Mouse (Mus musculus) CH12.LX (cell line): ENCODE results near the gene Nlrp6. TPM values are rescaled to one million over a fixed set of nuclear protein-coding genes. Genes with fewer than 3 reads are reported as not detected.

Source experiments
- DNase-seq: peaks from one replicate; pipeline ENCODE4 v3.0.0-alpha.2; 2013; ENCODE audit errors: extremely low read depth
- H3K27ac ChIP-seq: 2 replicates; pipeline ENCODE4 v1.5.1; 2012; ENCODE audit warnings: low read depth, mild to moderate bottlenecking, control low read depth, moderate library complexity; ENCODE audit not compliant: insufficient read depth
- H3K27me3 ChIP-seq: replicated peaks from 2 replicates; pipeline ENCODE3; 2012; ENCODE audit warnings: inconsistent platforms
- H3K36me3 ChIP-seq, 2 experiments: replicated peaks in 1 of 2; 2 replicates each; pipeline versions ENCODE3 to v1.6.1; 2012; ENCODE audit warnings: inconsistent platforms in 1 of 2, low read length in 1 of 2, mild to moderate bottlenecking in 1 of 2, mixed read lengths in 1 of 2, moderate library complexity in 1 of 2; ENCODE audit not compliant: control insufficient read depth in 1 of 2, insufficient read depth in 1 of 2
- H3K4me1 ChIP-seq, 2 experiments: 2 replicates each; pipeline ENCODE4 v1.6.1; 2012; ENCODE audit warnings: inconsistent platforms in 1 of 2, moderate library complexity in 1 of 2; ENCODE audit not compliant: insufficient read depth in 2 of 2, control insufficient read depth in 1 of 2
- H3K4me2 ChIP-seq: 2 replicates; pipeline ENCODE4 v1.6.1; 2012; ENCODE audit warnings: low read depth, mild to moderate bottlenecking, control low read depth; ENCODE audit not compliant: poor library complexity, insufficient read depth, severe bottlenecking
- H3K4me3 ChIP-seq, 3 experiments: fragments of 150-350 bp in 1 of 3; sonication (generic) in 1 of 3; replicated peaks in 1 of 3; 2 replicates each; pipeline versions ENCODE3 to v1.5.1; 2011 to 2012; ENCODE audit warnings: low read depth in 2 of 3, low read length in 2 of 3, mild to moderate bottlenecking in 2 of 3, moderate library complexity in 2 of 3, control low read depth in 1 of 3, improper control_type of control experiment in 1 of 3, inconsistent platforms in 1 of 3, mixed read lengths in 1 of 3; ENCODE audit not compliant: poor library complexity in 1 of 3
- H3K79me2 ChIP-seq: replicated peaks from 2 replicates; pipeline ENCODE4 v1.6.1; 2012; ENCODE audit warnings: mild to moderate bottlenecking, moderate library complexity; ENCODE audit not compliant: control insufficient read depth, poor library complexity, insufficient read depth, severe bottlenecking; ENCODE audit errors: extremely low read depth
- H3K9ac ChIP-seq: 2 replicates; pipeline ENCODE4 v1.6.1; 2012; ENCODE audit warnings: low read depth, mild to moderate bottlenecking, control low read depth, moderate library complexity; ENCODE audit not compliant: insufficient read depth
- H3K9me3 ChIP-seq: replicated peaks from 2 replicates; pipeline ENCODE3; 2012; ENCODE audit warnings: low read length, inconsistent platforms, mixed read lengths
- BHLHE40 ChIP-seq: IDR thresholded peaks from 2 replicates; pipeline ENCODE4 v1.6.1; 2011; ENCODE audit warnings: mild to moderate bottlenecking, low read depth, low read length, improper control_type of control experiment
- CHD1 ChIP-seq: IDR thresholded peaks from 2 replicates; pipeline ENCODE4 v1.6.1; 2012; ENCODE audit warnings: low read depth, low read length, improper control_type of control experiment, inconsistent platforms
- CHD2 ChIP-seq: IDR thresholded peaks from 2 replicates; pipeline ENCODE4 v1.6.1; 2011; ENCODE audit warnings: low read length, improper control_type of control experiment
- CTCF ChIP-seq, 2 experiments: IDR thresholded peaks in 1 of 2; conservative IDR thresholded peaks in 1 of 2; 2 replicates each; pipeline ENCODE4 v1.5.1; 2011 to 2012; ENCODE audit warnings: low read depth in 2 of 2, low read length in 2 of 2, improper control_type of control experiment in 1 of 2, inconsistent platforms in 1 of 2, mild to moderate bottlenecking in 1 of 2, moderate library complexity in 1 of 2
- ELF1 ChIP-seq: IDR thresholded peaks from 2 replicates; pipeline ENCODE4 v1.6.1; 2014; ENCODE audit warnings: low read depth, mild to moderate bottlenecking, inconsistent platforms, low read length, improper control_type of control experiment
- EP300 ChIP-seq: IDR thresholded peaks from 2 replicates; pipeline ENCODE4 v1.6.1; 2011; ENCODE audit warnings: low read length, improper control_type of control experiment
- GABPA ChIP-seq: IDR thresholded peaks from 2 replicates; pipeline ENCODE4 v1.6.1; 2012; ENCODE audit warnings: low read depth, low read length, improper control_type of control experiment, inconsistent platforms; ENCODE audit not compliant: insufficient replicate concordance
- HCFC1 ChIP-seq: IDR thresholded peaks from 2 replicates; pipeline ENCODE4 v1.6.1; 2012; ENCODE audit warnings: low read depth, mild to moderate bottlenecking, inconsistent platforms, low read length, improper control_type of control experiment
- IRF4 ChIP-seq: IDR thresholded peaks from 2 replicates; pipeline ENCODE4 v1.6.1; 2014; ENCODE audit warnings: low read depth, mild to moderate bottlenecking, inconsistent platforms, low read length, improper control_type of control experiment
- JUN ChIP-seq: IDR thresholded peaks from 2 replicates; pipeline ENCODE4 v1.6.1; 2011; ENCODE audit warnings: low read depth, mild to moderate bottlenecking, low read length, improper control_type of control experiment, moderate library complexity; ENCODE audit not compliant: insufficient read depth
- KAT2A ChIP-seq: IDR thresholded peaks from 2 replicates; pipeline ENCODE4 v1.6.1; 2012; ENCODE audit warnings: low read length, improper control_type of control experiment, inconsistent platforms; ENCODE audit not compliant: insufficient replicate concordance
- MAX ChIP-seq: IDR thresholded peaks from 2 replicates; pipeline ENCODE4 v1.6.1; 2011; ENCODE audit warnings: low read length, improper control_type of control experiment
- MEF2A ChIP-seq: IDR thresholded peaks from 2 replicates; pipeline ENCODE4 v1.6.1; 2014; ENCODE audit warnings: low read depth, mild to moderate bottlenecking, inconsistent platforms, low read length, improper control_type of control experiment, borderline replicate concordance
- MXI1 ChIP-seq: IDR thresholded peaks from 2 replicates; pipeline ENCODE4 v1.6.1; 2011; ENCODE audit warnings: mild to moderate bottlenecking, low read depth, low read length, improper control_type of control experiment
- NELFE ChIP-seq: IDR thresholded peaks from 2 replicates; pipeline ENCODE4 v1.6.1; 2011; ENCODE audit warnings: low read depth, low read length, improper control_type of control experiment
- NRF1 ChIP-seq: IDR thresholded peaks from 2 replicates; pipeline ENCODE4 v1.6.1; 2014; ENCODE audit warnings: low read depth, mild to moderate bottlenecking, inconsistent platforms, low read length, improper control_type of control experiment, moderate library complexity
- PAX5 ChIP-seq: IDR thresholded peaks from 2 replicates; pipeline ENCODE4 v1.6.1; 2012; ENCODE audit warnings: low read length, inconsistent platforms, mixed read lengths
- POLR2A ChIP-seq: IDR thresholded peaks from 2 replicates; pipeline ENCODE4 v1.6.1; 2011; ENCODE audit warnings: low read depth, mild to moderate bottlenecking, improper control_type of control experiment, low read length
- POLR2AphosphoS2 ChIP-seq: IDR thresholded peaks from 2 replicates; pipeline ENCODE4 v1.6.1; 2011; ENCODE audit warnings: low read depth, low read length, improper control_type of control experiment
- RAD21 ChIP-seq: IDR thresholded peaks from 2 replicates; pipeline ENCODE4 v1.6.1; 2011; ENCODE audit warnings: low read depth, mild to moderate bottlenecking, low read length, improper control_type of control experiment, moderate library complexity
- SIN3A ChIP-seq: IDR thresholded peaks from 2 replicates; pipeline ENCODE4 v1.6.1; 2012; ENCODE audit warnings: low read length, improper control_type of control experiment, inconsistent platforms
- SMC3 ChIP-seq: IDR thresholded peaks from 2 replicates; pipeline ENCODE4 v1.6.1; 2011; ENCODE audit warnings: low read depth, low read length, improper control_type of control experiment
- TBP ChIP-seq: conservative IDR thresholded peaks from 2 replicates; pipeline ENCODE4 v1.6.1; 2011; ENCODE audit warnings: low read depth, low read length, improper control_type of control experiment
- UBTF ChIP-seq: IDR thresholded peaks from 2 replicates; pipeline ENCODE4 v1.6.1; 2012; ENCODE audit warnings: low read depth, mild to moderate bottlenecking, inconsistent platforms, low read length, improper control_type of control experiment, moderate library complexity
- USF1 ChIP-seq: IDR thresholded peaks from 2 replicates; pipeline ENCODE4 v1.6.1; 2014; ENCODE audit warnings: low read depth, mild to moderate bottlenecking, inconsistent platforms, low read length, improper control_type of control experiment
- USF2 ChIP-seq: conservative IDR thresholded peaks from 2 replicates; pipeline ENCODE4 v1.6.1; 2011; ENCODE audit warnings: low read depth, low read length, improper control_type of control experiment
- ZC3H11A ChIP-seq: IDR thresholded peaks from 2 replicates; pipeline ENCODE4 v1.6.1; 2012; ENCODE audit warnings: low read depth, mild to moderate bottlenecking, inconsistent platforms, low read length, improper control_type of control experiment
- ZKSCAN1 ChIP-seq: IDR thresholded peaks from 2 replicates; pipeline ENCODE4 v1.6.1; 2012; ENCODE audit warnings: low read depth, inconsistent platforms, low read length, improper control_type of control experiment, borderline replicate concordance
- ZNF384 ChIP-seq: IDR thresholded peaks from 2 replicates; pipeline ENCODE4 v1.6.1; 2012; ENCODE audit warnings: low read depth, low read length, improper control_type of control experiment, inconsistent platforms
- dilution Hi-C: fragments of 300-500 bp; cut with MboI; formaldehyde crosslinking; loops from 2 replicates; pipeline ENCODE4 v1.14.3; 2020; ENCODE audit warnings: low sequenced_read_pairs; ENCODE audit not compliant: extremely low pct_unique_long_range_greater_than_20kb, extremely low pct_ligation_motif_present
- in situ Hi-C: fragments of 300-500 bp; cut with MboI; formaldehyde crosslinking; loops from 3 replicates; pipeline ENCODE4 v1.14.3; 2019; ENCODE audit warnings: low sequenced_read_pairs, low pct_ligation_motif_present, low pct_unique_long_range_greater_than_20kb, mixed read lengths
- polyA plus RNA-seq: library from polyadenylated mRNA; unstranded; fragments of >175 nt; gene quantifications from 2 replicates; pipeline ENCODE4 v1.2.1, GENCODE M21; 2012; ENCODE audit warnings: low read depth; ENCODE audit not compliant: insufficient read length
- total RNA-seq, 2 experiments: library from RNA; depleted of rRNA; stranded (reverse); fragments of 300-350 nt in 1 of 2; fragments of >200 nt in 1 of 2; gene quantifications; 2 replicates each; pipeline ENCODE4 v1.2.3; 2012 to 2014

Nlrp6 gene
- total and polyA plus RNA-seq, 3 experiments: 0.14 to 0.21 TPM; not detected in 1

GRCm38 (mm10) chr7:140971479-140972171, 50.9 kb downstream of the Nlrp6 start:
- Histone ChIP-seq H3K27ac (no peak overlapping the region), H3K27me3 (no peaks in the 10 kb centered on the region), H3K9me3 (no peaks in the 10 kb centered on the region), H3K4me2 (no peak overlapping the region), H3K36me3 (no peaks in the 10 kb centered on the region), H3K4me1 (peaks cover 18 to 70% of the 10 kb centered on the region in 2 experiments), H3K4me3 (no peak overlapping the region)
- peak; percentile 31 for DNase-seq
- dilution Hi-C loops: no loop called here
- TF ChIP-seq EP300: peak; percentile 30; the same call in 1 of the 2 replicates
- no peak for TF ChIP-seq NRF1
- TF ChIP-seq SIN3A: no peak
- TF ChIP-seq IRF4: peak; percentile 30; the same call in 1 of the 2 replicates
- peak; percentile 73 for TF ChIP-seq ELF1
- TF ChIP-seq MAX: no peak
- TF ChIP-seq ZNF384: no peak
- peak; percentile 13; the same call in 1 of the 2 replicates for TF ChIP-seq POLR2A
- TF ChIP-seq GABPA: no peak
- no peak for TF ChIP-seq CHD2
- no peak for TF ChIP-seq POLR2AphosphoS2
- TF ChIP-seq HCFC1: peak; percentile 57
- TF ChIP-seq, all 38 proteins: peak for 5
- Histone ChIP-seq H3K9ac (no peak overlapping the region), H3K79me2 (no peaks in the 10 kb centered on the region)
- in situ Hi-C loops: no loop called here

GRCm38 (mm10) chr7:140973396-140974165, 52.9 kb downstream of the Nlrp6 start:
- dilution Hi-C loops: no loop called here
- H3K4me2 ChIP-seq: peak overlapping the region; percentile 42; the same call in 1 of the 2 replicates
- DNase-seq: peak; percentile 68
- TF ChIP-seq JUN: no peak
- no peak for TF ChIP-seq GABPA
- peak; percentile 29; the same call in 1 of the 2 replicates for TF ChIP-seq POLR2A
- TF ChIP-seq NELFE: no peak
- no peak for TF ChIP-seq USF1
- no peak for TF ChIP-seq USF2
- no peak for TF ChIP-seq ELF1
- no peak for TF ChIP-seq ZC3H11A
- no peak for TF ChIP-seq ZKSCAN1
- TF ChIP-seq SMC3: 0 out of 2 replicates have a peak, but pooled peaks have one; percentile 2
- TF ChIP-seq RAD21: no peak; the same call in none of the 2 replicates
- TF ChIP-seq ZNF384: no peak
- TF ChIP-seq EP300: peak; percentile 65; the same call in 1 of the 2 replicates
- no peak for TF ChIP-seq CTCF (conservative IDR thresholded peaks at IDR 0.05 in 1 of 2, IDR thresholded peaks at IDR 0.05 in 1 of 2; ENCODE audit: low read depth in 2 of 2, low read length in 2 of 2)
- no peak for TF ChIP-seq MXI1
- no peak for TF ChIP-seq SIN3A
- TF ChIP-seq TBP: 0 out of 2 replicates have a peak, but pooled peaks have one; percentile 33
- TF ChIP-seq POLR2AphosphoS2: no peak
- peak; percentile 95 for TF ChIP-seq BHLHE40
- no peak for TF ChIP-seq CHD1
- no peak for TF ChIP-seq UBTF
- peak; percentile 57; the same call in 1 of the 2 replicates for TF ChIP-seq MEF2A
- TF ChIP-seq HCFC1: no peak
- no peak for TF ChIP-seq KAT2A
- no peak for TF ChIP-seq PAX5

More at GRCm38 (mm10) chr7:140973396-140974165, 52.9 kb downstream of the Nlrp6 start:
- no peaks in the 10 kb centered on the region for H3K36me3 ChIP-seq
- 0 out of 2 replicates have a peak overlapping the region, but pooled peaks have one; percentile 18 for H3K9ac ChIP-seq
- peaks cover 13 to 63% of the 10 kb centered on the region in 2 experiments for H3K4me1 ChIP-seq
- H3K27me3 ChIP-seq: no peaks in the 10 kb centered on the region
- no peaks in the 10 kb centered on the region for H3K79me2 ChIP-seq
- H3K9me3 ChIP-seq: no peaks in the 10 kb centered on the region
- H3K27ac ChIP-seq: peak overlapping the region; percentile 56
- H3K4me3 ChIP-seq: no peak overlapping the region
- in situ Hi-C loops: no loop called here
